Mouse (Mus musculus) small intestine, adult 2 months (tissue): ENCODE results near the gene Igsf21.
A peak's percentile ranks its signal among the peaks of the same experiment; 100 is the strongest.

ENCODE experiments used
- CTCF ChIP-seq: fragments of 200-500 bp; IDR thresholded peaks from 2 replicates; pipeline ENCODE4 v1.5.1; 2012; ENCODE audit warnings: low read depth, mild to moderate bottlenecking, control low read depth, inconsistent platforms, low read length, moderate library complexity, mixed read lengths; ENCODE audit not compliant: insufficient replicate concordance, insufficient read length; ENCODE audit errors: extremely low read depth
- POLR2A ChIP-seq: fragments of 200-500 bp; IDR thresholded peaks from 2 replicates; pipeline ENCODE4 v1.6.1; 2012; ENCODE audit warnings: low read depth, mild to moderate bottlenecking, control low read depth, inconsistent platforms, low read length, moderate library complexity

- TF ChIP-seq POLR2A (no peak), CTCF (peak; percentile 69; the same call in 1 of the 2 replicates)
Observed at GRCm38 (mm10) chr4:140153101-140153500, 93.5 kb downstream of the Igsf21 start.
